Mouse (Mus musculus) neural tube, embryonic 14.5 days (tissue): ENCODE measurements around the gene Nckap1l. TPM values are rescaled to one million over a fixed set of nuclear protein-coding genes. Genes with fewer than 3 reads are reported as not detected.
A peak's percentile ranks its signal among the peaks of the same experiment; 100 is the strongest.

Experiments used
- ATAC-seq: fragments of 200-750 bp; cut with Nextera tagmentation; 2 replicates; pipeline ENCODE4 v1.8.0; 2017; ENCODE audit warnings: low read depth, mild to moderate bottlenecking, moderate TSS enrichment, moderate library complexity
- H3K27ac ChIP-seq: fragments of 300-500 bp; sonication (generic); 2 replicates; pipeline ENCODE4 v1.5.1; 2014; ENCODE audit warnings: low read depth, mild to moderate bottlenecking, control low read depth, low read length, moderate library complexity, mixed read lengths
- H3K27me3 ChIP-seq: fragments of 300-500 bp; sonication (generic); 2 replicates; pipeline ENCODE4 v1.6.1; 2014; ENCODE audit warnings: low read length; ENCODE audit not compliant: control insufficient read depth, insufficient read depth
- H3K36me3 ChIP-seq: fragments of 300-500 bp; sonication (generic); 2 replicates; pipeline ENCODE4 v1.6.1; 2014; ENCODE audit warnings: low read length, mixed read lengths; ENCODE audit not compliant: control insufficient read depth, insufficient read depth
- H3K4me1 ChIP-seq: fragments of 300-500 bp; sonication (generic); 2 replicates; pipeline ENCODE4 v1.6.1; 2014; ENCODE audit warnings: low read length; ENCODE audit not compliant: control insufficient read depth, insufficient read depth
- H3K4me2 ChIP-seq: fragments of 300-500 bp; sonication (generic); 2 replicates; pipeline ENCODE4 v1.6.1; 2014; ENCODE audit warnings: mild to moderate bottlenecking, low read depth, low read length, control low read depth
- H3K4me3 ChIP-seq: fragments of 300-500 bp; sonication (generic); 2 replicates; pipeline ENCODE4 v1.5.1; 2014; ENCODE audit warnings: low read depth, low read length, control low read depth, mixed read lengths
- H3K9ac ChIP-seq: fragments of 300-500 bp; sonication (generic); replicated peaks from 2 replicates; pipeline ENCODE4 v1.6.1; 2014; ENCODE audit warnings: low read depth, mild to moderate bottlenecking, control low read depth, low read length, mixed read lengths
- H3K9me3 ChIP-seq: fragments of 300-500 bp; sonication (generic); 2 replicates; pipeline ENCODE4 v1.6.1; 2016; ENCODE audit warnings: low read length; ENCODE audit not compliant: control insufficient read depth
- WGBS: fragments of 180-500 bp; shearing (Covaris S2); extraction: QIAGEN DNeasy Blood & Tissue Kit; methylation state at CpG from one replicate; pipeline ENCODE4 v1.1.7; 2014; 5-methylcytosine and 5-hydroxymethylcytosine counted together
- polyA plus RNA-seq: library from polyadenylated mRNA; unstranded; fragments of >200 nt; fragmentation: Nextera tagmentation; extraction: Ambion mirVana; gene quantifications from 2 replicates; pipeline ENCODE4 v1.2.1, GENCODE M21; 2014

Nckap1l gene
- polyA plus RNA-seq, 1 experiment from 2014 or later: 1.5 TPM

DNA sequence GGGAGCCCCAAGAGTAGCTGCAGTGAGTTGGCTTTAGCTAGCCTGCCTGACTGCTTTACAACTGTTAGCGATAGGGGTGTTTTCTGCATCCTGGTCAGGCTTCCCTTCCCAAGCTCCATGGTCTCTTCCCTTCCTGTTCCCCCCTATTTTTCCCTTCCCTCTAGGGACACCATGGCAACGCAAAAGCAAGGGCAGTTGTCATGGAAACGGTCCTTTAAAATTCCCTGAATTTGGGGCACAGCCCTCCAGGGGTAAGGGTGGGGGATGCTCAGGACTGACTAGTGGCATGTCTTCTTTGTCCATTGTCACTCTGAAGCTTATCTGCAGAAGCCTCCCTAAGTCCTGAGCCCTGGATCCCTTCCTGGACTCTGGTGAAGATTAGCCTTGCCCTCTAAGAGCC lies 69.6 kb downstream of the Nckap1l start:
- Histone ChIP-seq H3K9me3 (no peaks in the 10 kb centered on the region), H3K36me3 (peaks cover 22% of the 10 kb centered on the region), H3K4me3 (no peak overlapping the region), H3K9ac (no peak overlapping the region), H3K4me2 (no peak overlapping the region), H3K27ac (no peak overlapping the region), H3K27me3 (no peaks in the 10 kb centered on the region), H3K4me1 (peaks cover 24% of the 10 kb centered on the region)
- ATAC-seq: no peak
- WGBS: 35% methylated on average over 3 of the region's 3 CpGs

DNA sequence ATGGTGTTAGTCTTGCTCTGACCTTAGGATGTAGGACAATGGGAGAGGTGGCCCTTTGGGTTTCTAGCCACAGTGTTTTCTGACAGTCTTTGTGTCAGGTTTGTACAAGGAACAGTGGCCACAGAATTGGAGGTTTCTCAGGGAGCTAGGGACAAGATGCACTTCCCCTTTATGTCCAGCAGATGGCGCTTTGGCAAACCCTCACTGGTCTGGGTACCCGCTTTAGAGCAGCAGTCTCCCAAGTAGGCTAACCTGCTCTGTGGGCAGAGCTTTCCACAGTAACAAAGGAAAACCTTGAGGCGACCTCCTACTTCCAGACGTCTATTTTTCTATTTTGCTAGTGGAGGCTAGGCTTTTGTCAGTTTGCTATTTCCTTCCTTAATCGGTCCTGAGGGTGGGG lies 76.8 kb downstream of the Nckap1l start:
- Histone ChIP-seq H3K27ac (no peak overlapping the region; the same call in 1 of the 2 replicates), H3K4me2 (no peak overlapping the region), H3K9ac (no peak overlapping the region), H3K9me3 (no peaks in the 10 kb centered on the region), H3K27me3 (no peaks in the 10 kb centered on the region), H3K4me3 (no peak overlapping the region), H3K4me1 (no peaks in the 10 kb centered on the region), H3K36me3 (peaks cover 7% of the 10 kb centered on the region)
- peak; percentile 84 for ATAC-seq
- 8% methylated on average over 5 of the region's 5 CpGs for WGBS

DNA sequence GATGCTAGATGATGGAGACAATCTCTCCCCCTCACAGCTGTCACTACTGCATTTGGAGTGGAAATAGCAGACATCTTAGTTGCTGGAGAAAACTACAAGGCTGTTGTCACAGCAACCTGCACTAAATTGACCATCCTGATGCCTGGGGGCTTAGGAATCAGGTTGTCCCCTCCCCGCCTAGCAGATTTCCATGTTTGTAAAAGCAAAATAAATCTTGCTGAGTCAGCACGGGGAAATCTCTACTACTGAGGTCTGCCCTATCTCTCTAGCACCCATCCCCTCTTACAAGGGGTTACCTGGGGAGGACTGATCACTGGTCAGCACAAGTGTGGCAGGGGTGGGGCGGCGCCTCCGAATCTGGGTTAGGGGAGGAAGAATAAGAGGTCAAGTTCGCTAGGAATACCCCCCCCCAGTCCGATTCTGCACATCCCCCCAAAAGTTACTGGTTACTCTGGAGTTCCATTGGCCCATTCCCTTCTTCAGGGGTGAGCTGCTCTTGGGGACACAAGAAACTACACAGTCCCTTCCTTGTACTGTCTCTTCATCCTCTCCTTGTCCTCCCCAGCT lies 80.5 kb downstream of the Nckap1l start:
- Histone ChIP-seq H3K4me2 (no peak overlapping the region), H3K4me1 (peaks cover 5% of the 10 kb centered on the region; the same call in 1 of the 2 replicates), H3K9ac (no peak overlapping the region), H3K9me3 (no peaks in the 10 kb centered on the region), H3K27me3 (no peaks in the 10 kb centered on the region), H3K4me3 (no peak overlapping the region), H3K36me3 (no peaks in the 10 kb centered on the region), H3K27ac (no peak overlapping the region)
- ATAC-seq: no peak
- 84% methylated on average over 7 of the region's 7 CpGs for WGBS

DNA sequence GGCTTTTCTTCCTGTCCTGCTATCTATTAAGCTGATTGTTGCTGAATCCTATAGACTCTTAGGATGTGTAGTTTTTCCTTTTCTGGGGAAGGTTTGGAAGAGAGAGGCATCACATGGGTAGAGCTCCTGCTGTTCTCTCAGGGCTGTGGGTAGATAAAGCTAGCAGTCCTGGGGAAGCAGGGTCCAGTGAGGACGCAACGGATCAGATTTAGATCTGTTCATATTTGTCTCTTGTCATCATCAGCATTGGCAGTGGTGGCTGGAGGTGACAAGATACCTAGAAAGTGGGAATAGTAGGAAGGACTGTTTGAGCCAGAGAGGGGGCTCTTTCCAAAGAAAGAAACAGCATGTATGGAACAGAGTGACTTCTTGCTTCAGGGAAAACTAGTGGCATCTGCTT lies 81.4 kb downstream of the Nckap1l start:
- no peak overlapping the region for H3K9ac ChIP-seq
- H3K4me3 ChIP-seq: no peak overlapping the region
- H3K4me1 ChIP-seq: peaks cover 5% of the 10 kb centered on the region; the same call in 1 of the 2 replicates
- no peaks in the 10 kb centered on the region for H3K9me3 ChIP-seq
- H3K36me3 ChIP-seq: no peaks in the 10 kb centered on the region
- WGBS: 88% methylated on average over 2 of the region's 2 CpGs
- no peaks in the 10 kb centered on the region for H3K27me3 ChIP-seq
- H3K27ac ChIP-seq: no peak overlapping the region
- no peak for ATAC-seq
- no peak overlapping the region for H3K4me2 ChIP-seq

DNA sequence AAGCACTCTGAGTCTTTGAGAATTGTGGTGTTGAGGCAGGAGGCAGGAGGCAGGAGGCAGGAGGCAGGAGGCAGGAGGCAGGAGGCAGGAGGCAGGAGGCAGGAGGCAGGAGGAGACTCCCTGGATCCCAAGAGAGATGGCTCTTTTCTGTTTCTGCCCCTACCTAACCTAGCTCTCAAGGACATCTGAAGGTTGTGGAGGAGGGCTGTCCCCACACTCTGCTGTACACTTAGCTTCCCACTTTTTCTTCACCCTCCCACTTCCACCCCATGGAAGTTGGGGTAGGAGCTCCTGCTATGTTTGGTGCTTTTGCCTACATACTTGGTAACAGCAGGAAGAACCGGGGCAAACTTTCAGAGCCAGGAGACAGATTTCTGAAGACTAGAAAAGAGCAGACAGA lies 82.2 kb downstream of the Nckap1l start:
- no peak for ATAC-seq
- no peak overlapping the region for H3K4me2 ChIP-seq

DNA sequence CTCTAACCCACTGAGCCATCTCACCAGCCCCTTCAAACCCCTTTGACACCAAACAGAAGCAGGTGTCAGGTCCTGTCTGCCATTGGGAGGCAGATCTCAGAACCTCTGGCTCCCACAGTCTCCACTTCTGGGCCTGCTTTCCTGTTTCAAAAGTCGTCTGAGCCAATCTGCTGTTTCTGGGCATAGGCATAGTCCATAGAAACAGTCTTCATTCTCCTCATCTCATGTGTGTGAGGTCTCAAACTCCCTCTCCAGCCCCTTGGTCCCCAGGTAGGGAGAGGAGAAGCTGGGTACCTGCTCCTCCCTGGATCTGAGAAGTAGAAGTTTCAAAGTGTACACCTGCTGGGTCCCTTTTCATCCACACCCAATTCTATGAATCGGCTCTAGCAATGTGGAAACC lies 82.9 kb downstream of the Nckap1l start:
- Histone ChIP-seq H3K4me1 (peaks cover 5% of the 10 kb centered on the region; the same call in 1 of the 2 replicates), H3K36me3 (no peaks in the 10 kb centered on the region), H3K4me3 (peak overlapping the region; percentile 76), H3K27ac (peak overlapping the region; percentile 0; the same call in 1 of the 2 replicates), H3K9ac (peak overlapping the region; percentile 78; the same call in 1 of the 2 replicates), H3K9me3 (no peaks in the 10 kb centered on the region), H3K4me2 (peak overlapping the region; percentile 81), H3K27me3 (no peaks in the 10 kb centered on the region)
- WGBS: 35% methylated on average over 2 of the region's 2 CpGs
- no peak for ATAC-seq

More for the DNA sequence above, 82.2 kb downstream of the Nckap1l start:
- Histone ChIP-seq H3K36me3 (no peaks in the 10 kb centered on the region), H3K27me3 (no peaks in the 10 kb centered on the region), H3K4me3 (no peak overlapping the region), H3K4me1 (peaks cover 5% of the 10 kb centered on the region; the same call in 1 of the 2 replicates), H3K9me3 (no peaks in the 10 kb centered on the region), H3K27ac (no peak overlapping the region), H3K9ac (no peak overlapping the region)
- WGBS: 50% methylated on average over 1 of the region's 1 CpGs

DNA sequence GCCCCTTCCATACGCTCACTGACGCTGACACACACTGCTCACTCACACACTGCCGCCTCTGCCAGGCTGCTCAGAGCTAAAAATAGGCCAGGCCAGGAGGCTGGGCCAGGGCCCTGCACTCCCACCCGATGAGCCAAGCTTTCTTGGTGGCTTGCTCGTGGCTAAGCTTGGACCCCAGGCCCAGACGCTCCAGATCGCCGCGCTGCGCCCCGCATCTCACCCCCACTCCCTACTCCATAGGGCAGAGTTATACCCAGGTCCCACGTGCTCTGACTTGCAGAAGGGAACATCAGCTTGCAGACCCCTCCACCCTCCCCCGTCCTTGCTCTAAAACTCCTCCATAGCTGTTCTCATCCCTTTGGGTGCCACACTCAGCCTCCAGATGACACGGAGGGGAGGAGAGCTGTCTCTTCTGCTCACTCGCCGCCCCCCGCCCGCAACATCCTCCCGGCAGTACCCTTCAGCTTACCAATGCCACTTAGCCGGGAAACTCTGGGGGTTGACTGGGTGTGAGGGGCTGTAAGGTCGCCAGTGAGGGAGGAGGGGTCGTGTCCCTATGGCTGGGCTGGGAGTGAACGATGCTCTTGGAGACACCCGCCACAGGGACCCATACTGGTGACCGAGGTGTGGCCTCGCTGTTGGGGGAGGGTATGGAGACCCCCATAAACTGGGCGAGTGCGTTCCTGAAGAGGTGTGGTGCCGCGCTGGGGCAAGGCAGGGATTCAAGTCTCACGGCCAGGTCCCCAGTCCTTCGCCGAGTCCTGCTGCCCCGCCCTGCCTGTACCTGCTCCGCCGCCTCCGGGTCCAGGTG lies 83.6 kb downstream of the Nckap1l start:
- Histone ChIP-seq H3K9me3 (no peaks in the 10 kb centered on the region), H3K4me2 (peak overlapping the region; percentile 81), H3K4me3 (peak overlapping the region; percentile 76), H3K9ac (peak overlapping the region; percentile 78), H3K4me1 (peaks cover 5% of the 10 kb centered on the region; the same call in 1 of the 2 replicates), H3K27me3 (no peaks in the 10 kb centered on the region), H3K36me3 (no peaks in the 10 kb centered on the region), H3K27ac (peak overlapping the region; percentile 60)
- ATAC-seq: peak; percentile 63
- WGBS: 1% methylated on average over 34 of the region's 37 CpGs

DNA sequence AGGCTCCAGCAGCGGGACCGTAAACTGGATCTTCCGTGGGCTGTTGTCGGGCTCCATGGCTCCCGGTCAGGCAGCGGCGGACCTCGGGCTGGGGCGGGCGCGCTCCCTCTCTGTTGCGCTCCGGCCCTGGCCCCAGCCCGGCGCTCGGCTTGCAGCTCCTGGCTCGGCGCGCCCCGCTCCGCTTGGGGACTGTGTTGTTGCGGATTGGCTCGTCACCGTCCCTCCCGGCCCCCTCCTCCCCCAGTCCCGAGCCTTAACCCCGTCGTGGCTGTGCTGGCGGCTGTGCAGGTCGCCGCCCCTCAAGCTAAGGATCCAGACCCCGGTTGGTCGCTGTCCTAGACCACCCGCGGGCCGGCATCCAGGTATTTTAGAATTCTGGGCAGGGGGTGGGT lies 84.2 kb downstream of the Nckap1l start, which contains the start of gene Ppp1r1a:
TSS of gene Ppp1r1a (minus strand) at position 182 of the 392 bp plus-strand sequence.
- under 1% methylated on average over 36 of the region's 36 CpGs for whole genome bisulfite sequencing
- Histone ChIP-seq H3K9me3 (no peaks in the 10 kb centered on the region), H3K9ac (peak within 1 kb of the TSS; percentile 78)

DNA sequence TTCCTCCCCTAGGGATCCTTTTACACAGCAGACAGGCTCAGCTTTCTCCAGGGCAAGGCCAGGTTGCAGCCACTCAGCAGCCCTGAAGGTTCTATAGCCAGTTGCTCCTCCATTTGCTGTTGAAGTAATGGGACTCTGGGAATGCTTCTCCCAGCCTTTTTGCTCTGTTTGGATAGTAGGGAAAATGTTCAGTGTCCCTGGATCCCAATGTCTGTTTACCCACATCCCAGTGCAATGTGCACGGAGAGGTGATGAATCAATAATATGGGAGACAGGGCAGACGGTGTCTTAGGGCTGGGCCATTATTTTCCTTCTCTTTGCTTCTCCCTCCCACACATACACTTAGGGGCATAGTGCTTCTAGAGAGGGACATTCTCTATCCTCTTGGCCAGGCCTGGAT lies 85.7 kb downstream of the Nckap1l start:
- H3K4me2 ChIP-seq: no peak overlapping the region
- H3K9ac ChIP-seq: no peak overlapping the region
- H3K27me3 ChIP-seq: no peaks in the 10 kb centered on the region
- H3K36me3 ChIP-seq: no peaks in the 10 kb centered on the region
- no peak overlapping the region for H3K27ac ChIP-seq
- 39% methylated on average over 2 of the region's 2 CpGs for whole genome bisulfite sequencing
- H3K4me3 ChIP-seq: no peak overlapping the region
- H3K9me3 ChIP-seq: no peaks in the 10 kb centered on the region
- no peak for ATAC-seq
- peaks cover 5% of the 10 kb centered on the region; the same call in 1 of the 2 replicates for H3K4me1 ChIP-seq

More for the DNA sequence above, 84.2 kb downstream of the Nckap1l start, which contains the start of gene Ppp1r1a:
- Histone ChIP-seq H3K4me1 (peaks cover 5% of the 10 kb centered on the region; the same call in 1 of the 2 replicates), H3K27me3 (no peaks in the 10 kb centered on the region), H3K27ac (peak within 1 kb of the TSS; percentile 60), H3K4me3 (peak within 1 kb of the TSS; percentile 76), H3K4me2 (peak within 1 kb of the TSS; percentile 81), H3K36me3 (no peaks in the 10 kb centered on the region)
- peak; percentile 92 for ATAC-seq
